Mouse (Mus musculus): ENCODE results near the gene Olfr1339. TPM values are rescaled to one million over a fixed set of nuclear protein-coding genes. Genes with fewer than 3 reads are reported as not detected.

The Olfr1339 gene
- polyA plus RNA-seq, 1 experiment, result not detected

DNA sequence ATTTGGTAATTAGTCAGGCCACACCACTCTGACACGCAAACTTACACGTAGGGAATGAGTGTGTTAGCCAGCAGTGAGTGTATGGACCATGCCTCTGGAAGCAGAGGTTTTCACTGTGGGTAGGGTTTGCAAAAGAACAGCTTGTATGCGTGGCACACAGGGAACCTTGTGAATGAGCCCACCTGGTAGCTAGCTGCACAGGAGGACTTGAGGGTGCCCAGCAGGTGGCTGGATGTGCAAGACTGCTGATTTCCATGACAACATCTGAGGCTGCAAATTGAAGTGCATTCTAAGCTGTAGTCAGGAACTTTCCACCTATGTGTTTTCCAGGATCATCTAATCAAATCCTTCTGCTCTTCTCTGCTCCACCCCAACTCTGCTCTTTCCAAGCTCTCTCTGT is 7.6 kb downstream of the Olfr1339 start:
- H3K36me3 ChIP-seq (ENCODE audit: control insufficient read depth), result no peaks in the 10 kb centered on the region
- H3K9me3 ChIP-seq (ENCODE audit: control insufficient read depth, low read length), result no peaks in the 10 kb centered on the region
- TF ChIP-seq TAL1 (IDR thresholded peaks at IDR 0.05; ENCODE audit: low read length) (no peak), GATA1 (IDR thresholded peaks at IDR 0.05; ENCODE audit: low read length) (no peak)
- peaks cover 24% of the 10 kb centered on the region for H3K27me3 ChIP-seq (ENCODE audit: control insufficient read depth)
- no peak overlapping the region for H3K4me3 ChIP-seq (replicated peaks)
- H3K4me1 ChIP-seq (ENCODE audit: control insufficient read depth), result no peaks in the 10 kb centered on the region

DNA sequence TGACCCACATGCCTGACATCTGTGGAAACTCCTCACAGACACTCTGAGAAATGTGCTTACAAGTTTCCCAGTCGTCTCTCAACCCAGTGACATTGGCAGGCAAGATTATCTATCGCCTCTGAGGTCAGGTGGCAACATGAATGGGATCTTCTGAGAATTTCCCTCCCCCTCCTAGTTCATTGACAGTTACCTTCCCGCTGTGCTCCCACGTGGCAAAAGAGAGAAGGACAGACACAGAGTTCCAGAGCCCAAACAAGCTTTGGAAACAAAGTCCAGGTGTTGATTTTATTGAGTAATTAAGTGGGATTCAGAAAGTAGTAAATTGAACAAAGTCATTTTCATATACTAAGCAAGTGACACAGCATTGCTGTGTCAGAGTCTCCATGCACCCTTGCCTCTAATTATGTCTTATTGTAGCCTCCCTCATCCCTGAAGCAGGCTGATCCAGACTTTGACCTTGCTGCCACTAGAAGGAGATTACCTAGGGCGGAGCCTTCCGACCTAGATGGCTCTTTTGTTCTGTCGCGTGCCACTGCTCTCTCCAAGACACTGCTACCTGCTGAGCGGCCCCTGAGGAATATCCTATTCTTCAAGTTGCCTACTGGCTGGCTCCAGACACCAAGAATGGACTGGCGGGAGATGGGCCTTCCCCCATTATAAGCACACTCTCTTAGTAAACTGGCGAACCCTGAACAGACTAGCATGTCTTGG is 9.2 kb downstream of the Olfr1339 start:
- Histone ChIP-seq H3K27me3 (ENCODE audit: control insufficient read depth) (peaks cover 24% of the 10 kb centered on the region), H3K36me3 (ENCODE audit: control insufficient read depth) (no peaks in the 10 kb centered on the region), H3K9me3 (ENCODE audit: control insufficient read depth, low read length) (0 out of 2 replicates have a peak, but pooled peaks cover under 1% of the 10 kb centered on the region), H3K4me3 (replicated peaks) (no peak overlapping the region), H3K4me1 (ENCODE audit: control insufficient read depth) (no peaks in the 10 kb centered on the region)
- TF ChIP-seq TAL1 (IDR thresholded peaks at IDR 0.05; ENCODE audit: low read length) (no peak), GATA1 (IDR thresholded peaks at IDR 0.05; ENCODE audit: low read length) (no peak)

DNA sequence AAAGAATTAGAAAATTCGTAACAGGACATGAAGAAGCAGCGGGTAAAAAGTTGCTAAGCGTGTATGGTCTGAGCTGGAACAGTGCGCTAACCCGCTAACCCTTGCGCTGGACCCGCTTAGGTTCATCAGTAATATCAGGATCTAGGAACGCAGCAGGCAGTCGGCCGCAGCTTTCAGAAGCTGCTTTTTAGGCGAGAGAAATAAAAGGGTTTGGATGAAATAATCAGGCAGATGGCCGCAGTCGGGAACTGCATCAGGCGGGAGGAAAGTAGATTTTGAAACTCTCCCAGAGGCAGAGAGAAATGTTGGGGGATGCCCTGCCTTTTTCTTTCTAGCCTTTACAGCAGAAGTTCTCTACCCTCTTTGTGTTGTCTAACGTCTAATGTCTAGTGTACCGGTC is 9.9 kb downstream of the Olfr1339 start:
- TF ChIP-seq TAL1 (IDR thresholded peaks at IDR 0.05; ENCODE audit: low read length), result no peak
- TF ChIP-seq GATA1 (IDR thresholded peaks at IDR 0.05; ENCODE audit: low read length), result no peak
- H3K4me1 ChIP-seq (ENCODE audit: control insufficient read depth), result no peaks in the 10 kb centered on the region

DNA sequence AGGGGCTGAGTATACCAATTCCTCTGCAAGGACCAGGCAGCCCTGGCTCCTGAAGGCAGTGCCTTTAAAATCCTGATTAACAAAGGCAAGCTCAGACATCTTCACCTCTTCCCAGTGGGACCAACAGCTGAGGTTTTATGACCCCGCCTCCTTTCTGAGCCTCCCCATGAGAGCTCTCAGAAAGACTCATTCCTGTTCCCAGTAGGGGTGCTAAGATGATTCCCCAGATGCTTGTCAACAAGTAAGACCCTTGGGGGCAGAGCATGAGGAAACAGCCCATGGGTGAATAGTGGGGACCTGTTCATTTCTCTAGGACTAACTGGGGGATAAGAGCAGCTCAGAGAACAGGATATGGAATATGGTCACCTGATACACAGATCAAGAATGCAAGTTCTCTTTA is 26.7 kb downstream of the Olfr1339 start, which contains the start of gene Olfr1338:
TSS of gene Olfr1338 (minus strand) at position 101 of the 400 bp plus-strand sequence.
- Histone ChIP-seq H3K36me3 (ENCODE audit: control insufficient read depth) (no peaks in the 10 kb centered on the region), H3K4me3 (replicated peaks) (no peak within 1 kb of the TSS), H3K27me3 (ENCODE audit: control insufficient read depth) (no peaks in the 10 kb centered on the region), H3K4me1 (ENCODE audit: control insufficient read depth) (no peaks in the 10 kb centered on the region), H3K9me3 (ENCODE audit: control insufficient read depth, low read length) (no peaks in the 10 kb centered on the region)
- no peak for TF ChIP-seq TAL1 (IDR thresholded peaks at IDR 0.05; ENCODE audit: low read length)
- no peak for TF ChIP-seq GATA1 (IDR thresholded peaks at IDR 0.05; ENCODE audit: low read length)

More for the DNA sequence above, 9.9 kb downstream of the Olfr1339 start:
- H3K27me3 ChIP-seq (ENCODE audit: control insufficient read depth), result peaks cover 24% of the 10 kb centered on the region
- no peak overlapping the region for H3K4me3 ChIP-seq (replicated peaks)
- H3K9me3 ChIP-seq (ENCODE audit: control insufficient read depth, low read length), result 0 out of 2 replicates have a peak, but pooled peaks cover 3% of the 10 kb centered on the region
- no peaks in the 10 kb centered on the region for H3K36me3 ChIP-seq (ENCODE audit: control insufficient read depth)

DNA sequence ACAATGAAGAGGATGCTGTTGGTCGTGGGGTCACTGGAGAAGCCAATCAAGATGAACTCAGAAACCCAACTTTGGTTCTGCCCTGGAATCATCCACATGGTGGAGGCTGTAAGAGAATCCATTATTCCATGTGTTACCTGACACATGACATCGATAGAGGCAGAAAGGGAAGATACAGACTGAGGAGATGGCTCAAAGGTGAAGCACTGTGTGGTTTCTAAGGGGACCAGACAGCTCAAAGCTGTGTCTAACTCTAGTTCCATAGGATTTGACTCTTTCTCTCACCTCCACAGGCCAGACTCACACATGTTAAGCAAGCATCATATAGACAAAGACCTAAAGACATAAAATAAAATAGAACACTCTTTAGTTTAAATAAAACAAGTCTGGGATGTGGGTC is 50.5 kb downstream of the Olfr1339 start, which contains the start of gene Olfr1337:
TSS of gene Olfr1337 (minus strand) at position 101 of the 400 bp plus-strand sequence.
- Histone ChIP-seq H3K9me3 (ENCODE audit: control insufficient read depth, low read length) (no peaks in the 10 kb centered on the region), H3K36me3 (ENCODE audit: control insufficient read depth) (no peaks in the 10 kb centered on the region), H3K4me1 (ENCODE audit: control insufficient read depth) (no peaks in the 10 kb centered on the region), H3K27me3 (ENCODE audit: control insufficient read depth) (no peaks in the 10 kb centered on the region), H3K4me3 (replicated peaks) (no peak within 1 kb of the TSS)
- TF ChIP-seq GATA1 (IDR thresholded peaks at IDR 0.05; ENCODE audit: low read length) (no peak), TAL1 (IDR thresholded peaks at IDR 0.05; ENCODE audit: low read length) (no peak)

Other genes starting within 250 kb of the Olfr1339 start
- 0.08 and 0.10 TPM in 2 replicates for gene Tie1, start 242.1 kb upstream of the Olfr1339 start, polyA plus RNA-seq (2012)
- 0.05 TPM in 1 of 2 replicates, not detected in the other for gene 2610528J11Rik, start 205.2 kb upstream of the Olfr1339 start, polyA plus RNA-seq (2012)
- not detected in 2 replicates for gene Tmem125, start 188.1 kb upstream of the Olfr1339 start, polyA plus RNA-seq (2012)
- gene Cfap57, start 111.4 kb upstream of the Olfr1339 start, polyA plus RNA-seq (2012), result 0.17 and 0.32 TPM in 2 replicates
- gene Ebna1bp2, start 111.4 kb upstream of the Olfr1339 start, polyA plus RNA-seq (2012), result 0.83 and 1.8 TPM in 2 replicates
- gene Olfr62, start 73.2 kb upstream of the Olfr1339 start, polyA plus RNA-seq (2012), result not detected in 2 replicates
- not detected in 2 replicates for gene Olfr1342, start 39.4 kb upstream of the Olfr1339 start, polyA plus RNA-seq (2012)
- not detected in 2 replicates for gene Olfr1341, start 28.7 kb upstream of the Olfr1339 start, polyA plus RNA-seq (2012)
- not detected in 2 replicates for gene Olfr1340, start 12.0 kb upstream of the Olfr1339 start, polyA plus RNA-seq (2012)
- not detected in 2 replicates for gene Olfr1338, start 26.6 kb downstream of the Olfr1339 start, polyA plus RNA-seq (2012)
- not detected in 2 replicates for gene Olfr1337, start 50.4 kb downstream of the Olfr1339 start, polyA plus RNA-seq (2012)
- not detected in 2 replicates for gene Olfr1335, start 77.8 kb downstream of the Olfr1339 start, polyA plus RNA-seq (2012)
- not detected in 2 replicates for gene Olfr1333, start 104.1 kb downstream of the Olfr1339 start, polyA plus RNA-seq (2012)
- gene Olfr1331, start 132.5 kb downstream of the Olfr1339 start, polyA plus RNA-seq (2012), result not detected in 2 replicates
- not detected in 2 replicates for gene Olfr1330, start 156.4 kb downstream of the Olfr1339 start, polyA plus RNA-seq (2012)
- gene Olfr1329, start 185.3 kb downstream of the Olfr1339 start, polyA plus RNA-seq (2012), result not detected in 2 replicates
- 0.02 TPM in 1 of 2 replicates, not detected in the other for gene Olfr1328, start 206.4 kb downstream of the Olfr1339 start, polyA plus RNA-seq (2012)
- not detected in 2 replicates for gene Lao1, start 229.4 kb downstream of the Olfr1339 start, polyA plus RNA-seq (2012)